Mouse (Mus musculus) testis, adult 2 months (tissue): ENCODE results near the gene Dock8.

Experiments
- CTCF ChIP-seq: fragments of 200-500 bp; IDR thresholded peaks from 2 replicates; pipeline ENCODE4 v1.5.1; 2012; ENCODE audit warnings: low read depth, mild to moderate bottlenecking, inconsistent platforms, low read length, moderate library complexity; ENCODE audit not compliant: control insufficient read depth, insufficient read depth, insufficient replicate concordance
- POLR2A ChIP-seq: fragments of 200-500 bp; IDR thresholded peaks from 2 replicates; pipeline ENCODE4 v1.6.1; 2012; ENCODE audit warnings: low read depth, mild to moderate bottlenecking, inconsistent platforms, low read length, moderate library complexity; ENCODE audit not compliant: control insufficient read depth

DNA sequence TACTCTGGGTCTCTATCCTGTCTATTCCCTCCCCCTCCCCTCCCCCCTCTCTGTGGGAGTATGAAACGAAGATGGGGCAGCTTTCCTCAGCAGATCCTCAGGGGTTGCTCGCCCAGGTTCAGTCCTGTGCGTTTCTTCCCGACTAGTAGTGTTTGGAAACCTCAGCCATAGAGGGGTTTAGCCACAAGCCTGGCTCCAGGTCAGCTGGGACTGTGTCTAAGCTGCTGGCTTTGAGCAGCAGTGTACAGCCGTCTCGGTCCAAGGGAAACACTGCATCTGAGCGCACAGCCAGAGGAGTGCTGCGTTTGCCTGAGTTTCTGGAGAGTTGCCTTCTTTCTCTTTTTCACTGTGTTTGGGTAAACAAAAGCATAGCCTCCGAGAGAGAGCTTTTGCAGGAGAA is 61.0 kb downstream of the Dock8 start:
- TF ChIP-seq CTCF (no peak), POLR2A (no peak)
